Mouse (Mus musculus) heart, postnatal 14 days (tissue): ENCODE results near the gene Thbs3. TPM values are rescaled to one million over a fixed set of nuclear protein-coding genes. Genes with fewer than 3 reads are reported as not detected.
A peak's percentile ranks its signal among the peaks of the same experiment; 100 is the strongest.

Experiments
- DNase-seq, 2 experiments: peaks; one replicate each; pipeline ENCODE4 v3.0.0; 2021 to 2022
- intact Hi-C: fragments of 180-260 bp; cut with DNase I; formaldehyde crosslinking; loops from one replicate; pipeline ENCODE4 v1.15.1; 2025
- long read RNA-seq, 2 experiments: library from polyadenylated mRNA; stranded (forward); transcript quantifications; one replicate each; pipeline ENCODE4 v2.0.0; 2021
- total RNA-seq, 2 experiments: library from RNA; stranded (reverse); gene quantifications; 2 replicates each; pipeline ENCODE4 v1.2.3; 2021

The Thbs3 gene
- 10 to 100 TPM; 12.7 to 17.1 TPM for total RNA-seq
- long read RNA-seq, experiment 1, transcript Thbs3-201 (23 exons, 3,190 nt) = major isoform, 10 of 14 reads
- long read RNA-seq, experiment 1, partial matches to known transcripts = 0 of 14 reads
- long read RNA-seq, experiment 1, other reads (novel, unspliced or antisense) = 4 of 14 reads
- long read RNA-seq, experiment 2, transcript Thbs3-201 (23 exons, 3,190 nt) = major isoform, 8 of 9 reads
- long read RNA-seq, experiment 2, partial matches to known transcripts = 0 of 9 reads
- long read RNA-seq, experiment 2, other reads (novel, unspliced or antisense) = 1 of 9 reads

- intact Hi-C loops = loop anchor here (2.0 kb wide), 2 partner anchors 50 to 124 kb away; partner anchors contain the start of gene Clk2
- peak; percentile 42 to 56 for DNase-seq
Measured at GRCm38 (mm10) chr3:89214681-89215411, at the start of gene Thbs3. Thbs3 (plus strand) TSS chr3:89215180.

GRCm38 (mm10) chr3:89165268-89165870 lies 49.6 kb upstream of the Thbs3 start:
- no peak for DNase-seq
- intact Hi-C loops = loop anchor here (2.0 to 5.0 kb wide), 2 partner anchors 49 to 63 kb away; partner anchors contain the start of genes Fdps, Gm43738 and Thbs3

GRCm38 (mm10) chr3:89166945-89167344 lies 48.0 kb upstream of the Thbs3 start:
- intact Hi-C loops = loop anchor here (5.0 kb wide), 1 partner anchor 65 kb away; the partner anchor contains the start of genes Fdps and Gm43738
- no peak for DNase-seq

GRCm38 (mm10) chr3:89174844-89175243 lies 40.1 kb upstream of the Thbs3 start:
- intact Hi-C loops = no loop called here
- no peak for DNase-seq

GRCm38 (mm10) chr3:89175544-89175943 lies 39.4 kb upstream of the Thbs3 start:
- intact Hi-C loops = no loop called here
- DNase-seq = no peak

- no peak for DNase-seq
- intact Hi-C loops = no loop called here
Measured at GRCm38 (mm10) chr3:89176421-89176820, 38.6 kb upstream of the Thbs3 start.

- peak; percentile 83 to 84 for DNase-seq
- intact Hi-C loops = no loop called here
Measured at GRCm38 (mm10) chr3:89177242-89178106, 37.5 kb upstream of the Thbs3 start, which contains the start of gene Scamp3. Scamp3 (plus strand) TSS chr3:89177473.

- no peak for DNase-seq
- intact Hi-C loops = no loop called here
Measured at GRCm38 (mm10) chr3:89178107-89178385, 36.9 kb upstream of the Thbs3 start.

- no peak for DNase-seq
- intact Hi-C loops = no loop called here
Measured at GRCm38 (mm10) chr3:89179056-89179455, 35.9 kb upstream of the Thbs3 start.

GRCm38 (mm10) chr3:89181749-89182500 lies 33.1 kb upstream of the Thbs3 start:
- no peak for DNase-seq
- intact Hi-C loops = no loop called here

- intact Hi-C loops = no loop called here
- DNase-seq = no peak
Measured at GRCm38 (mm10) chr3:89182531-89183057, 32.4 kb upstream of the Thbs3 start.

- intact Hi-C loops = no loop called here
- peak; percentile 81 to 82 for DNase-seq
Measured at GRCm38 (mm10) chr3:89183058-89183958, 31.7 kb upstream of the Thbs3 start, which contains the start of gene Fam189b. Fam189b (plus strand) TSS chr3:89183143.

- intact Hi-C loops = no loop called here
- DNase-seq = no peak
Measured at GRCm38 (mm10) chr3:89183959-89184315, 31.0 kb upstream of the Thbs3 start.

GRCm38 (mm10) chr3:89187197-89187596 lies 27.8 kb upstream of the Thbs3 start:
- intact Hi-C loops = no loop called here
- DNase-seq = no peak

GRCm38 (mm10) chr3:89187690-89188477 lies 27.1 kb upstream of the Thbs3 start:
- intact Hi-C loops = no loop called here

GRCm38 (mm10) chr3:89188478-89188875 lies 26.5 kb upstream of the Thbs3 start:
- intact Hi-C loops = no loop called here
- DNase-seq = no peak

More at GRCm38 (mm10) chr3:89187690-89188477, 27.1 kb upstream of the Thbs3 start:
- no peak for DNase-seq

GRCm38 (mm10) chr3:89190436-89190835 lies 24.5 kb upstream of the Thbs3 start:
- intact Hi-C loops = no loop called here
- no peak for DNase-seq

GRCm38 (mm10) chr3:89193351-89193750 lies 21.6 kb upstream of the Thbs3 start:
- intact Hi-C loops = no loop called here
- DNase-seq = no peak
